Mouse (Mus musculus) midbrain, embryonic 15.5 days (tissue): ENCODE measurements at regions not wholly inside any gene's neighbourhood (a gene's known extent, or its start where the extent isn't known, plus 50 kb on each side); places are given as distances from the start of the nearest gene placed in this dataset.

Experiments used
- ATAC-seq: fragments of 200-750 bp; cut with Nextera tagmentation; replicated peaks from 2 replicates; pipeline ENCODE4 v1.8.0; 2017; ENCODE audit warnings: moderate TSS enrichment
- H3K27ac ChIP-seq: fragments of 300-500 bp; sonication (generic); 2 replicates; pipeline ENCODE4 v1.5.1; 2015; ENCODE audit warnings: mild to moderate bottlenecking, inconsistent platforms
- H3K27me3 ChIP-seq: fragments of 300-500 bp; sonication (generic); replicated peaks from 2 replicates; pipeline ENCODE4 v1.6.1; 2015; ENCODE audit warnings: inconsistent platforms
- H3K36me3 ChIP-seq: fragments of 300-500 bp; sonication (generic); replicated peaks from 2 replicates; pipeline ENCODE4 v1.6.1; 2015; ENCODE audit warnings: inconsistent platforms
- H3K4me1 ChIP-seq: fragments of 300-500 bp; sonication (generic); 2 replicates; pipeline ENCODE4 v1.6.1; 2015; ENCODE audit warnings: inconsistent platforms
- H3K4me2 ChIP-seq: fragments of 300-500 bp; sonication (generic); 2 replicates; pipeline ENCODE4 v1.6.1; 2015; ENCODE audit warnings: inconsistent platforms, mild to moderate bottlenecking, moderate library complexity
- H3K4me3 ChIP-seq: fragments of 300-500 bp; sonication (generic); 2 replicates; pipeline ENCODE4 v1.5.1; 2015; ENCODE audit warnings: mild to moderate bottlenecking, inconsistent platforms
- H3K9ac ChIP-seq: fragments of 300-500 bp; sonication (generic); 2 replicates; pipeline ENCODE4 v1.6.1; 2015; ENCODE audit warnings: mild to moderate bottlenecking, inconsistent platforms
- H3K9me3 ChIP-seq: fragments of 300-500 bp; sonication (generic); 2 replicates; pipeline ENCODE4 v1.6.1; 2016; ENCODE audit warnings: inconsistent platforms
- WGBS: fragments of 180-500 bp; shearing (Covaris S2); methylation state at CpG from one replicate; pipeline ENCODE4 v1.1.7; 2015; ENCODE audit warnings: mixed read lengths; 5-methylcytosine and 5-hydroxymethylcytosine counted together

DNA sequence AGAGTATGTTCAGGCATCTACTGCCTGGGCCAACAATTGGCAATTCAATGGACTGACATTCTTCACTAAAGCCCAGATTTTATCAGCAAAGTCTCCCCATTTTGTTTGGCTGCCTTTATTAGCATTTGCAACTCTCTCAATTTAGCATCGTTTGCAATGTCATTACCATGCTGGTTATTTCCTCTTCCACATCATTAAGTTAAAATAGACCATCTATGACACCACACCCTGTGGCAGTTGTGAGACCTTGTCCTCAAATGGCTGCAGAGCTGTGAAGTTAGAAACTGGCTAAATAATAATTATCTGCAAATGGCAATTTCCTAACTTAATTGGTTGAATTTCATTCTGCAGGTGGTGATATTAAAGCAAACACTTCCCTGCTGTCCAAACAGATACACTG, 381.8 kb downstream of the H2al1n start:
- Histone ChIP-seq H3K4me2 (no peak overlapping the region), H3K4me1 (no peaks in the 10 kb centered on the region), H3K9ac (no peak overlapping the region), H3K4me3 (no peak overlapping the region), H3K9me3 (no peaks in the 10 kb centered on the region), H3K27ac (no peak overlapping the region), H3K27me3 (no peaks in the 10 kb centered on the region), H3K36me3 (no peaks in the 10 kb centered on the region)
- no peak for ATAC-seq
- 64% methylated on average over 1 of the region's 1 CpGs for WGBS

DNA sequence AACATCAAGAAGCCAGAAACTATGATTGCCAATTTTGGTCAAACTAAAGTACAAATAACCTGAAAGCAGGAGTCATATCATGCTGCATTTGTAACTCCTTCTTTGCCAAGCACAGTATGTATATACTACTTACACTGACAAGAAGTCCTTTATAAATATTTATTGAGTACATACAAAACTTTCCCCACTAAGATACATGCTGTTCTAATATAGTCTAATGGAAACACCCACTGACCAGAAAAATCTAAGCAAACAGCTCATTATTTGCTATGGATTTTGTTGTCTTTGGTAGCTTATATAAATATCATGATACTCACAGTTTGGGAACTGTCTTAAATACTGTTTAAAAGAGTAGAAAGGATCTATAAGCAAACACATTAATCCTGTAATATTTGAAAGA, 385.9 kb downstream of the H2al1n start:
- Histone ChIP-seq H3K9ac (no peak overlapping the region), H3K4me3 (no peak overlapping the region), H3K36me3 (no peaks in the 10 kb centered on the region), H3K4me1 (no peaks in the 10 kb centered on the region), H3K9me3 (no peaks in the 10 kb centered on the region), H3K4me2 (no peak overlapping the region), H3K27ac (no peak overlapping the region), H3K27me3 (no peaks in the 10 kb centered on the region)
- ATAC-seq = no peak

DNA sequence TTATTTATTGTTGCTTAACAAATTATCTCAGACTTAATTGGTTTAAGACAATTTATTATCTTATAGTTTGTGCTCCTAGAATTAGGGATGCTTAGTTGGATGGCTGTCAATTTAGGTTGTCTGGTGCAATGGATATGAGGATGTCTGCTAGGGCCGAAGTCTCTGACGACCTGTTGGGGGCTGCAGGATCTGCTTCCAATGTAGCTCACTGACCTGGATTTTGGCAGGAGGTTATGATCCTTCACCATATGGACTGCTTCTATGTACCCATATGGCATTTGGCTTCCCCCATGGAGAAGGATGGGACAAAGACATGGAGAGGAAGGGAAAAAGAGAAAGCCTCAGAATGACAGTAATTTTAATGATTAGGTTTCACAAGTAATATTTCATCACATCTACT, 391.0 kb downstream of the H2al1n start:
- Histone ChIP-seq H3K4me2 (no peak overlapping the region), H3K27me3 (no peaks in the 10 kb centered on the region), H3K9me3 (no peaks in the 10 kb centered on the region), H3K4me3 (no peak overlapping the region), H3K4me1 (no peaks in the 10 kb centered on the region), H3K9ac (no peak overlapping the region), H3K36me3 (no peaks in the 10 kb centered on the region), H3K27ac (no peak overlapping the region)
- no peak for ATAC-seq
- WGBS = 89% methylated on average over 2 of the region's 2 CpGs

DNA sequence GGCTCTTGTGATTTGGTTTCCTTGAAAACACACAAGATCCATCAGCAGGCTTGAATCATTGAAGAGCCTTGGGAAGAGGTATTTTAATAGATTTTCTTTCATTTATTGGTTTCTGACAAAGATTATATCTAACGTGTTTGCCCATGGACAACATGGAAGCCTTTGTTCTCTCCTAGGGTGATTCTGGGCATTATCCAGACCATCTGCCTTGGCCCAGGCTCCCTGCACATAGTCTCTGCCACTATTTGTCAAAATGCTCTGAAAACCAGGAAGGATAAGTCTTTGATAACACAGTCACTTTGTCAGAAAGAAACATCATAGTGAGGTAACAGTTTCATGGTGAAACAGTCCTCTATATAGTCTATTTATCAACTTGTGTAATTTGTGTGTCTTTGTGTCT, 398.2 kb downstream of the H2al1n start:
- no peak overlapping the region for H3K4me3 ChIP-seq
- ATAC-seq = no peak
- H3K27ac ChIP-seq = no peak overlapping the region
- H3K9ac ChIP-seq = no peak overlapping the region
- H3K27me3 ChIP-seq = no peaks in the 10 kb centered on the region
- H3K9me3 ChIP-seq = no peaks in the 10 kb centered on the region
- no peaks in the 10 kb centered on the region for H3K4me1 ChIP-seq
- H3K36me3 ChIP-seq = no peaks in the 10 kb centered on the region
- WGBS = 58% methylated on average over 1 of the region's 1 CpGs
- H3K4me2 ChIP-seq = no peak overlapping the region

DNA sequence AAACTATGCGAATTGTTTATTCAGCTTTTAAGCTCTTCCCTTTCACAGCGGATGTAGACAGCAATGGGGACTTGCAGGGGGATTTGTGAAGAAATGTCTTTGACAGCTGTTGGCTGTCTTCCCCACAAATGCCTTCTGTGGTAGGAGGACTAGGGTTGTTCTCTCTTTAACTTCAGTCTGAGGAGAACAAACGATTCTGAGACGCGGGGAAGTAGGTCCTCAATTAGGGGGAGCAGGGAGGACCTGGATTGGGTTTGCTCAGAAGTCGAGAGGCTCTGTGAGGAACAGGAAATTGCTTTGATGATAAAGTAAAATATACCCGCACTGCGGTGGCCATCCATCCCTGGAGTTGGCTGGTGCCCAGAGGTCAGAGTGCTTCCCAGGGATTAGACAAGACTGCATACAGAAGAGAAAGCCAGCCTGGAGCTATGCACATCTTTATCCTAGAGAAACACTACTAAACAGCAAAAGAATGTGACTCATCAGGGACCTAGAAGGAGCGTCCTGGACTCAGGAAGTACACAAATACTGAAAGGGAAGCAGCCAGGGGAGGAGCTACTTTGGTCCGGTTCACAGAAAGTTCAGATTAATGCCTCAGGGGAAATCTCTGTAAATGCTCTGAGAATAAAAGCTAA, 417.4 kb downstream of the H2al1n start:
- no peak overlapping the region for H3K27ac ChIP-seq
- H3K4me3 ChIP-seq = no peak overlapping the region
- WGBS = 27% methylated on average over 10 of the region's 10 CpGs
- H3K4me2 ChIP-seq = no peak overlapping the region
- H3K4me1 ChIP-seq = no peaks in the 10 kb centered on the region
- no peaks in the 10 kb centered on the region for H3K9me3 ChIP-seq
- no peaks in the 10 kb centered on the region for H3K27me3 ChIP-seq
- ATAC-seq = peak; percentile 80
- H3K9ac ChIP-seq = no peak overlapping the region
- H3K36me3 ChIP-seq = no peaks in the 10 kb centered on the region

DNA sequence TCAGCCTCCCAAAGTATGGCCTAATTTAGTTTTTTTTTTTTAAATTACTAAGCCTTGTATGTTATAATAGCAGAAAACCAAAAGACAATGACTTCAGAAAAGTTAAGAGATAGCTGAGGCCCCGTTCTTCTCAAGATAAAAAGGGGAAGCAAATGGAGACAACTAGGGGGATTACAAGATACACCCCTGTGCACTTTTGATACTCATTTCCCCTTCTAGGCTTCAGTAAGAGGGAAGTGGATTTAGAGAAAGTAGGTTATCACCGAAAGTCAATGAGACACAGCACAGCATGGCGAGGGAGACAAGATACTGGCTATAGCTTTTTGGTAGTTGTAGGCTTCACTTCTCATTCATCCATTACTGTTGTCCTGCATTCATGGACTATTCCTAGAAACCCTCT, 428.4 kb downstream of the H2al1n start:
- no peaks in the 10 kb centered on the region for H3K4me1 ChIP-seq
- no peak overlapping the region for H3K4me2 ChIP-seq
- no peak overlapping the region for H3K9ac ChIP-seq
- no peak for ATAC-seq
- no peak overlapping the region for H3K4me3 ChIP-seq
- no peaks in the 10 kb centered on the region for H3K9me3 ChIP-seq
- 87% methylated on average over 3 of the region's 3 CpGs for WGBS
- no peaks in the 10 kb centered on the region for H3K36me3 ChIP-seq
- no peaks in the 10 kb centered on the region for H3K27me3 ChIP-seq
- H3K27ac ChIP-seq = no peak overlapping the region

DNA sequence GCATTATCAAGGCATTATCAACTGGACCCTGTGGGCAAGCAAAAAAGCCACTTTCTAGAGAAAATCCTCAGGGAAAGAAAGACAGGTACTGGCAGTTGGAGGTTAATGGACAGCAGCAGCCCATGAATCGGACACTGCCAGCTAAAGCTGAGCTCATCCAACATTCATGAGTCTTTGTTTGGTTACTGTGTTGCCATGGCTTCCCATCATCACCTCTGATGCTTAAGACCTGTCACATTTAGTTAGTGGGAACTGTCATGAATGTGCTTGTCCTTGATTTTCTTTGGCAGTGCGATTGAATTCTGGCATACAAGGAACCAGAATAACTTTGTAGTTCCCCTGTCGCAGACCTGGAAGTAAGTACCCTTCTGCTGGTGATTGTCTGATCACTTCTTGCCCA, 453.9 kb downstream of the H2al1n start:
- Histone ChIP-seq H3K9me3 (no peaks in the 10 kb centered on the region), H3K36me3 (no peaks in the 10 kb centered on the region), H3K4me2 (no peak overlapping the region), H3K4me1 (peaks cover 4% of the 10 kb centered on the region; the same call in 1 of the 2 replicates), H3K27ac (no peak overlapping the region), H3K27me3 (no peaks in the 10 kb centered on the region), H3K9ac (no peak overlapping the region), H3K4me3 (no peak overlapping the region)
- ATAC-seq = peak; percentile 80
- 31% methylated on average over 3 of the region's 3 CpGs for WGBS

DNA sequence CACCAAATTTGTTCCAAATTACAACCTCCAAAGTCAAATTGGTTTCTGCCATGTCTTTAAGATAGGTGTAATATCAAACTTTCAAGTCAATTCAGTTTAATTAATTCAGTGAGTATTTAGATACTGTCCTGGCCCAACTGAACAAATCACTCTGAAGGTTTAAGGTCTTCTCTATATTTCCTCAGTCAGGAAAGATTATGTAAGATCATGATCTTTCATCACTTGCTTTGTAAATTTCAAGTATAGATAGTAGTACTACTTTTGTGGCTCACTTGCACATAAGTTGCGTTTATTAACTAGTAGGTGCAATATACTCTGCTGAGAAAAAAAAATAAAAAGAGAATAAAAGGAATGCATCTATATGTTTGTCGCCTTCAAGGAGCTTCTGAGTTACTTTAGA, 485.4 kb downstream of the H2al1n start:
- Histone ChIP-seq H3K36me3 (no peaks in the 10 kb centered on the region), H3K9ac (no peak overlapping the region), H3K4me1 (no peaks in the 10 kb centered on the region), H3K27me3 (no peaks in the 10 kb centered on the region), H3K9me3 (no peaks in the 10 kb centered on the region), H3K4me2 (no peak overlapping the region), H3K27ac (no peak overlapping the region), H3K4me3 (no peak overlapping the region)
- ATAC-seq = no peak
- 94% methylated on average over 2 of the region's 2 CpGs for WGBS

DNA sequence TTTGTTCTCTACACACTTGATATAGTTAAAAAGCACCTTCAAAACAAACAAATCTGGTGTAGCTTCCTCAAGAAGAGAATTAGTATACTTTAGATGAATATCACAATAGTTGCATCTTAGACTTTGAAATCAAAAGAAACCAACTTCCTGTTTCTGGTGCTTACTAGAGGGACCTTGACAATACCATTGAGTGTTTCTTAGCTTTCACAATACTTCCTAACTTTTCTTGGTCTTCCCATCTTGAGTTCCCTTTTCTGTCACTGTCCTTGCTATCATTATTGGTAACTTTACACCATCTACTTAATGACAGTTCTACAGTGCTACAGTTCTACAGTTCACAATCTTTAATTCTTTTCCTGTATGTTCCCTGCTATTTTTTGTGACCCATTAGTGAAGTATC, 528.1 kb downstream of the H2al1n start:
- Histone ChIP-seq H3K27me3 (no peaks in the 10 kb centered on the region), H3K9ac (no peak overlapping the region), H3K27ac (no peak overlapping the region), H3K4me3 (no peak overlapping the region), H3K9me3 (no peaks in the 10 kb centered on the region), H3K4me1 (no peaks in the 10 kb centered on the region), H3K4me2 (no peak overlapping the region), H3K36me3 (no peaks in the 10 kb centered on the region)
- ATAC-seq = no peak
